Comparison of ENCODE assay signal across 9 mouse cellular contexts in genomic region chr12:58268186-58268562, GRCm38 (mm10). TPM values are rescaled to one million over a fixed set of nuclear protein-coding genes. Genes with fewer than 3 reads are reported as not detected.
A peak's percentile ranks its signal among the peaks of the same experiment; 100 is the strongest.
DNase-seq lines count a peak whose midpoint lies in the region; ATAC-seq and TF ChIP-seq lines count a peak whose summit lies in the region.
"Had no signal": no experiment of that assay in that cellular context is flagged by ENCODE, and none has a peak within 500 bp of the region (broad histone marks: within the 10 kb centered on the region; RNA-seq: fewer than 3 reads in every experiment).

No protein-coding gene starts in this region.

- no peaks in the 10 kb centered on the region for H3K9me3 ChIP-seq in kidney, embryonic 16.5 days (ENCODE audit: low read length)
- H3K9me3 ChIP-seq in lung, postnatal 0 days (ENCODE audit: low read length): no peaks in the 10 kb centered on the region
- no peaks in the 10 kb centered on the region for H3K9me3 ChIP-seq in stomach, embryonic 16.5 days (replicated peaks; ENCODE audit: control insufficient read depth, low read length)

- H3K4me2 ChIP-seq in kidney, embryonic 16.5 days (replicated peaks; ENCODE audit: low read depth, low read length): peak overlapping the region; percentile 79
- H3K4me2 ChIP-seq in lung, postnatal 0 days (replicated peaks; ENCODE audit: low read depth, low read length): peak overlapping the region; percentile 69
- peak overlapping the region; percentile 68 for H3K4me2 ChIP-seq in stomach, embryonic 16.5 days (ENCODE audit: low read depth, low read length)

- TF ChIP-seq POLR2A in kidney, adult 2 months (IDR thresholded peaks at IDR 0.05; ENCODE audit: low read depth, low read length): no peak
- TF ChIP-seq POLR2A in bone marrow, adult 2 months (IDR thresholded peaks at IDR 0.05; ENCODE audit: borderline replicate concordance, control insufficient read depth, low read depth, low read length): no peak

- no peaks in the 10 kb centered on the region for H3K27me3 ChIP-seq in kidney, adult 2 months (replicated peaks; ENCODE audit: control insufficient read depth, insufficient read depth, low read length)
- peaks cover 7% of the 10 kb centered on the region; the same call in 1 of the 2 replicates for H3K27me3 ChIP-seq in kidney, embryonic 16.5 days (ENCODE audit: insufficient read depth, low read length)
- no peaks in the 10 kb centered on the region for H3K27me3 ChIP-seq in lung, postnatal 0 days (replicated peaks; ENCODE audit: insufficient read depth, low read length)
- H3K27me3 ChIP-seq in stomach, embryonic 16.5 days (ENCODE audit: control insufficient read depth, insufficient read depth, low read length): no peaks in the 10 kb centered on the region

- 3% methylated on average over 15 of the region's 15 CpGs for WGBS in kidney, adult 2 months
- WGBS in bone marrow, adult 2 months: 3% methylated on average over 15 of the region's 15 CpGs
- 8% methylated on average over 15 of the region's 15 CpGs for WGBS in kidney, embryonic 16.5 days
- 7% methylated on average over 15 of the region's 15 CpGs for WGBS in lung, postnatal 0 days
- 4% methylated on average over 15 of the region's 15 CpGs for WGBS in stomach, embryonic 16.5 days

- H3K9ac ChIP-seq in kidney, embryonic 16.5 days (replicated peaks; ENCODE audit: low read length): peak overlapping the region; percentile 58
- H3K9ac ChIP-seq in lung, postnatal 0 days (replicated peaks; ENCODE audit: low read depth): peak overlapping the region; percentile 62
- peak overlapping the region; percentile 73 for H3K9ac ChIP-seq in stomach, embryonic 16.5 days (ENCODE audit: low read length)

- TF ChIP-seq CTCF in kidney, adult 2 months (conservative IDR thresholded peaks at IDR 0.05; ENCODE audit: insufficient read depth, insufficient read length, low read depth, low read length): no peak
- TF ChIP-seq CTCF in bone marrow, adult 2 months (IDR thresholded peaks at IDR 0.05; ENCODE audit: control insufficient read depth, insufficient read depth, low read length): no peak
- TF ChIP-seq CTCF in lung, postnatal 0 days (IDR thresholded peaks at IDR 0.05): peak; percentile 30

- peak overlapping the region; percentile 72 for H3K27ac ChIP-seq in kidney, adult 2 months (ENCODE audit: insufficient read depth, low read depth, low read length)
- peak overlapping the region; percentile 34; the same call in 1 of the 2 replicates for H3K27ac ChIP-seq in bone marrow, adult 2 months (ENCODE audit: control insufficient read depth, insufficient read depth, low read depth, low read length, poor library complexity)
- H3K27ac ChIP-seq in kidney, embryonic 16.5 days (ENCODE audit: low read length): peak overlapping the region; percentile 81
- peak overlapping the region; percentile 92 for H3K27ac ChIP-seq in lung, postnatal 0 days (ENCODE audit: low read length)
- peak overlapping the region; percentile 79 for H3K27ac ChIP-seq in stomach, embryonic 16.5 days (ENCODE audit: low read length)

- TF ChIP-seq EP300 in lung, postnatal 0 days (IDR thresholded peaks at IDR 0.05): no peak

- DNase-seq in kidney, adult 2 months: peak; percentile 26
- no peak for DNase-seq in kidney, postnatal 14 days
- peak; percentile 21 to 41 for DNase-seq in gastrocnemius, postnatal 4 days (ENCODE audit: low spot score in 2 of 2)
- no peak for DNase-seq in lung, postnatal 0 days (ENCODE audit: low spot score)
- no peak for DNase-seq in spleen, adult 18-20 months

- H3K36me3 ChIP-seq in kidney, adult 2 months (ENCODE audit: control insufficient read depth, insufficient read depth, low read length): no peaks in the 10 kb centered on the region
- H3K36me3 ChIP-seq in kidney, embryonic 16.5 days (ENCODE audit: insufficient read depth, low read length): no peaks in the 10 kb centered on the region
- H3K36me3 ChIP-seq in lung, postnatal 0 days (ENCODE audit: insufficient read depth, low read length): no peaks in the 10 kb centered on the region
- no peaks in the 10 kb centered on the region for H3K36me3 ChIP-seq in stomach, embryonic 16.5 days (ENCODE audit: control insufficient read depth, insufficient read depth, low read length)

- no peaks in the 10 kb centered on the region for H3K4me1 ChIP-seq in kidney, adult 2 months (ENCODE audit: control insufficient read depth, insufficient read depth, low read length)
- H3K4me1 ChIP-seq in bone marrow, adult 2 months (ENCODE audit: control insufficient read depth, insufficient read depth, low read length): no peaks in the 10 kb centered on the region
- peaks cover 7% of the 10 kb centered on the region; the same call in 1 of the 2 replicates for H3K4me1 ChIP-seq in kidney, embryonic 16.5 days (ENCODE audit: insufficient read depth, low read length)
- no peaks in the 10 kb centered on the region for H3K4me1 ChIP-seq in lung, postnatal 0 days (ENCODE audit: insufficient read depth, low read depth, low read length)
- peaks cover 11% of the 10 kb centered on the region; the same call in 1 of the 2 replicates for H3K4me1 ChIP-seq in stomach, embryonic 16.5 days (ENCODE audit: control insufficient read depth, insufficient read depth, low read length)

- peak overlapping the region; percentile 57 for H3K4me3 ChIP-seq in kidney, adult 2 months (ENCODE audit: insufficient read depth, low read depth, low read length)
- H3K4me3 ChIP-seq in bone marrow, adult 2 months (replicated peaks; ENCODE audit: control insufficient read depth, low read depth, low read length): peak overlapping the region; percentile 16
- H3K4me3 ChIP-seq in kidney, embryonic 16.5 days (ENCODE audit: low read length): peak overlapping the region; percentile 48
- peak overlapping the region; percentile 53 for H3K4me3 ChIP-seq in lung, postnatal 0 days (ENCODE audit: low read depth, low read length)
- peak overlapping the region; percentile 48 for H3K4me3 ChIP-seq in stomach, embryonic 16.5 days (replicated peaks; ENCODE audit: low read length)

- peak; percentile 73 for ATAC-seq in kidney, embryonic 16.5 days (ENCODE audit: low FRiP score, low TSS enrichment)
- ATAC-seq in lung, postnatal 0 days: peak; percentile 4; the same call in 1 of the 2 replicates
- ATAC-seq in stomach, embryonic 16.5 days (ENCODE audit: insufficient read depth, low FRiP score): peak; percentile 59

RNA-seq across cellular contexts. Expression of gene Clec14a, which starts 0.9 kb away (rescaled TPM):
- polyA plus RNA-seq in kidney, adult 2 months (2012; rRNA removed): 9.5 and 9.8 TPM in 2 replicates
- 1.4 and 1.5 TPM in 2 replicates for polyA plus RNA-seq in bone marrow, adult 2 months (2011; ENCODE audit: insufficient read depth, insufficient read length, low replicate concordance, missing spikeins)
- 10 to 100 TPM; 18.2 to 19.7 TPM for total RNA-seq in gastrocnemius, postnatal 4 days (2021)
- polyA plus RNA-seq in kidney, embryonic 16.5 days (2015; fragmentation: Nextera tagmentation; extraction: Ambion mirVana): 14.1 and 14.8 TPM in 2 replicates
- polyA plus RNA-seq in lung, postnatal 0 days (2015; fragmentation: Nextera tagmentation; extraction: Ambion mirVana): 80.9 and 83.5 TPM in 2 replicates
- polyA plus RNA-seq in stomach, embryonic 16.5 days (2015; fragmentation: Nextera tagmentation; extraction: Ambion mirVana): 11.2 and 11.3 TPM in 2 replicates
- total RNA-seq: MEL had no signal

RNA-seq across cellular contexts. Expression of gene Sstr1, which starts 56.6 kb away (rescaled TPM):
- 0.14 and 0.20 TPM in 2 replicates for polyA plus RNA-seq in kidney, adult 2 months (2012; rRNA removed)
- polyA plus RNA-seq in bone marrow, adult 2 months (2011; ENCODE audit: insufficient read depth, insufficient read length, low replicate concordance, missing spikeins): not detected in 2 replicates
- total RNA-seq in gastrocnemius, postnatal 4 days (2021): under 1 TPM; 0.65 to 0.71 TPM
- 0.67 and 1.3 TPM in 2 replicates for polyA plus RNA-seq in kidney, embryonic 16.5 days (2015; fragmentation: Nextera tagmentation; extraction: Ambion mirVana)
- polyA plus RNA-seq in lung, postnatal 0 days (2015; fragmentation: Nextera tagmentation; extraction: Ambion mirVana): 0.11 TPM in 1 of 2 replicates, not detected in the other
- polyA plus RNA-seq in stomach, embryonic 16.5 days (2015; fragmentation: Nextera tagmentation; extraction: Ambion mirVana): 1.1 and 1.2 TPM in 2 replicates

Comparison
In these comparisons a context has a peak if more than half of its experiments do, and no peak if none do; other contexts are left out.
1. DNase-seq: peak in kidney, adult 2 months (single experiment) and gastrocnemius, postnatal 4 days (2 of 2); none in kidney, postnatal 14 days (single experiment), lung, postnatal 0 days (single experiment) and spleen, adult 18-20 months (0 of 2).
2. H3K27ac ChIP-seq: peak in every context shown above with its lines; median percentile 92 in lung, postnatal 0 days; 81 in kidney, embryonic 16.5 days; 79 in stomach, embryonic 16.5 days; 72 in kidney, adult 2 months; 34 in bone marrow, adult 2 months.
3. ATAC-seq: peak in every context shown above with its lines; median percentile 73 in kidney, embryonic 16.5 days; 59 in stomach, embryonic 16.5 days; 4 in lung, postnatal 0 days.
4. Peak in every context shown above with its lines, with median percentiles within 50 percentile points of each other: H3K4me3 ChIP-seq, H3K4me2 ChIP-seq and H3K9ac ChIP-seq.